Mouse (Mus musculus) forebrain, postnatal 0 days (tissue): ENCODE results near the gene Tmem198. TPM values are rescaled to one million over a fixed set of nuclear protein-coding genes. Genes with fewer than 3 reads are reported as not detected.

Experiments used
- ATAC-seq: fragments of 200-750 bp; cut with Nextera tagmentation; 2 replicates; pipeline ENCODE4 v1.8.0; 2017; ENCODE audit warnings: mild to moderate bottlenecking, moderate library complexity
- DNase-seq: peaks from one replicate; pipeline ENCODE4 v3.0.0-alpha.2; 2015
- H3K27ac ChIP-seq: fragments of 300-500 bp; sonication (generic); 2 replicates; pipeline ENCODE4 v1.5.1; 2014; ENCODE audit warnings: low read depth, mild to moderate bottlenecking, antibody characterized with exemption, low read length, moderate library complexity, mixed read lengths
- H3K27me3 ChIP-seq: fragments of 300-500 bp; sonication (generic); 2 replicates; pipeline ENCODE4 v1.6.1; 2014; ENCODE audit warnings: mild to moderate bottlenecking, low read length, mixed read lengths; ENCODE audit not compliant: insufficient read depth
- H3K36me3 ChIP-seq: fragments of 300-500 bp; sonication (generic); 2 replicates; pipeline ENCODE4 v1.6.1; 2014; ENCODE audit warnings: mild to moderate bottlenecking, moderate library complexity; ENCODE audit not compliant: insufficient read depth
- H3K4me1 ChIP-seq: fragments of 300-500 bp; sonication (generic); 2 replicates; pipeline ENCODE4 v1.6.1; 2014; ENCODE audit warnings: antibody characterized with exemption; ENCODE audit not compliant: insufficient read depth
- H3K4me2 ChIP-seq: fragments of 300-500 bp; sonication (generic); 2 replicates; pipeline ENCODE4 v1.6.1; 2014; ENCODE audit warnings: low read depth, mild to moderate bottlenecking, moderate library complexity
- H3K4me3 ChIP-seq: fragments of 300-500 bp; sonication (generic); 2 replicates; pipeline ENCODE4 v1.5.1; 2014; ENCODE audit warnings: low read depth, low read length, mixed read lengths
- H3K9ac ChIP-seq: fragments of 300-500 bp; sonication (generic); 2 replicates; pipeline ENCODE4 v1.6.1; 2014; ENCODE audit warnings: mild to moderate bottlenecking
- H3K9me3 ChIP-seq: fragments of 300-500 bp; sonication (generic); 2 replicates; pipeline ENCODE4 v1.6.1; 2016; ENCODE audit warnings: low read length
- CTCF ChIP-seq: sonication (generic); IDR thresholded peaks from 2 replicates; pipeline ENCODE4 v1.5.1; 2016; ENCODE audit warnings: antibody characterized with exemption, control low read depth, low read depth
- WGBS: fragments of 180-500 bp; shearing (Covaris S2); extraction: QIAGEN DNeasy Blood & Tissue Kit; methylation state at CpG from one replicate; pipeline ENCODE4 v1.1.7; 2014; 5-methylcytosine and 5-hydroxymethylcytosine counted together
- polyA plus RNA-seq: library from polyadenylated mRNA; unstranded; fragments of >200 nt; fragmentation: Nextera tagmentation; extraction: Ambion mirVana; gene quantifications from 2 replicates; pipeline ENCODE4 v1.2.1, GENCODE M21; 2015
- total RNA-seq: library from RNA; depleted of rRNA; stranded (reverse); fragments of >200 nt; gene quantifications from 2 replicates; pipeline ENCODE4 v1.2.3, GENCODE M21; 2014

Tmem198 gene
- total and polyA plus RNA-seq, 2 experiments from 2014 or later: 54.8 to 61.2 TPM

DNA sequence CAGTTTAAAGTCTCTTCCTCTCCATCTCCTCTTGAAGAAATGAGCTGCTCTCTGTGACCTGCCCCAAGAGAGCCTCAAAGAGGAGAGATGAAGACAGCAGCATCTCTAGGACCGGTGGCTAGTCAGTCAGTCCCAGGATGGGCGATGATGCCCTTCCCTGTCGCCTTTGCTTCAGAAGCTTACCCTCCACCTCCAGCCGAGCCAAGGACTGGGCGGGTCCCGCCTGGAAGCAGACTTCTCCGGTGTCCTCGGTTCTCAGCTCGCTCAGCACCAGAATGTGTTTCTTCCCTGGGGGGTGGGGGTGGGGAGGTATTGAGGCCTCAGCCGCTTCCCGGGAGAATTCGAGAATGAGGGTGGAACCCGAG lies 7.7 kb downstream of the Tmem198 start:
- H3K9ac ChIP-seq: peak overlapping the region; percentile 31; the same call in 1 of the 2 replicates
- H3K9me3 ChIP-seq: no peaks in the 10 kb centered on the region
- H3K4me1 ChIP-seq: 0 out of 2 replicates have a peak, but pooled peaks cover 5% of the 10 kb centered on the region
- peak; percentile 8 for ATAC-seq
- peak overlapping the region; percentile 91 for H3K4me2 ChIP-seq
- WGBS: 5% methylated on average over 13 of the region's 13 CpGs
- no peak for DNase-seq
- H3K27me3 ChIP-seq: peaks cover 18% of the 10 kb centered on the region
- H3K36me3 ChIP-seq: peaks cover 47% of the 10 kb centered on the region
- no peak for TF ChIP-seq CTCF
- H3K27ac ChIP-seq: no peak overlapping the region
- H3K4me3 ChIP-seq: peak overlapping the region; percentile 44

DNA sequence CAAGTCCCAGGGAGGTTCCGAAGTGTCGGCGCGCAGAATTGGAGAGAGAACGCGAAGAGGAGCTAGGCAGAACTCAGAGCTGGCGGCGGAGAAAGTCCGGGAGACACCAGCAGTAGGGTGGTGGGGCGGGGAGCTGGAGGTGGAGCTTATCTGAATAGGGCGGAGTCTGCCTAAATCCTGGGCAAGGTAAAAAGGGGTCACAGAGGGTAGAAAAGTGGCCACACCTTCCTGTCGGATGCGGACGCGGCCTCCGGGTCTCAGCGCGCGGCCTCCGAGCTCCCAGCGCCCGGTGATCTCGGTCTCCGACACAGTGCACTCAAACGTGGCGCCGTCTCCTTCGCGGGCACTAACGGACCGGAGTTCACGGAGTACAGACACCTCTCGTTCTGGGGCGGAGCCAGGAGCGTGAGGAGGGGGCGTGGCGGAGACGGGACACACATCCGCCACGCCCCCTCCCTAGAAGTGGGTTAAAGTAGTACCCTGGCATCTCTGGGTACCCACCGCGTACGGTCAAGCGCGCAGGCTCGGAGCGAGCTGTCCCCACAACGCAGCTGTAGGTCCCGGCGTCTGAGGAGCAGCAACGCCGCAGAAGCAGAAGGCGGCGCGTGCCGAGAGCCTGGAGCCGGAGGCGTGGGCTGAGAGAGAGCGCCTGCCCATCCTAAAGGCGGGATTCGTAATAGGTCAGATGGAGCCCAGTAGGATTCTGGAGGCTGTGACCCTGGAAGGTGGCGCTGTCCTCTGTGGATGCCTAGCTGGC lies 8.3 kb downstream of the Tmem198 start:
- peak; percentile 68 for ATAC-seq
- WGBS: 4% methylated on average over 62 of the region's 62 CpGs
- H3K9ac ChIP-seq: peak overlapping the region; percentile 31; the same call in 1 of the 2 replicates
- no peaks in the 10 kb centered on the region for H3K9me3 ChIP-seq
- no peak overlapping the region for H3K27ac ChIP-seq
- H3K27me3 ChIP-seq: peaks cover 18% of the 10 kb centered on the region
- peak; percentile 37 for TF ChIP-seq CTCF
- H3K4me1 ChIP-seq: 0 out of 2 replicates have a peak, but pooled peaks cover 5% of the 10 kb centered on the region
- DNase-seq: peak; percentile 61
- H3K36me3 ChIP-seq: peaks cover 42% of the 10 kb centered on the region
- H3K4me3 ChIP-seq: peak overlapping the region; percentile 44
- H3K4me2 ChIP-seq: peak overlapping the region; percentile 91

- no peak overlapping the region for H3K4me2 ChIP-seq
Observed at GRCm38 (mm10) chr1:75490785-75491551, 11.6 kb downstream of the Tmem198 start.

DNA sequence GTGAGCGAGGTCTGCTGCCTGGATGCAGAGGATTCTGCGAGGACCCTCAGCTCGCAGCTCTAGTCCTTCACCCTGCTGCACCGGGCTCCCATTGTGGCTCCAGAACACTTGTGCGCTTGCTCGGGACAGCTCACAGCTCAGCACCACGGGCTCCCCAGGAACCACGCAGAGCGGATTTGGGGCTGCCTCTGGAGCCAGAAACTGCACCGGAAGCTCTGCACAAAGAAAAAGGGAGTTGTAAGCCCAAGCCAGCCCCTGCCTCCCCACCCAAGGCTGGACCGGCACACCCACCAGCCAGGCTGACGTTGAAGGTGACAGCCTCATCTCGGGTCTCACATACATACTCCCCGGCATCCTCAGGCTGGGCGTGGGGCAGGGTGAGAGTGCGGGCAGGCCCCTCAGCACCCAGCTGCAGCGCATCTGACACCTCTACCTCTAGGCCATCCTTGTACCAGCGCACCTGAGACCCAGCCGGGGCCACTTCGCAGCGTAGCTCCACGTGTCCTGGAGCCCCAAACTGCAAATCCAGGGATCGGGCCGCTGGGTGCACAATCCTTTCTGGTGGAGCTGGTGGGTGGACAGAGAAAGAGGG lies 13.3 kb downstream of the Tmem198 start:
- ATAC-seq (no peak), DNase-seq (no peak)
- H3K4me3 ChIP-seq: no peak overlapping the region
- TF ChIP-seq CTCF: no peak
- no peaks in the 10 kb centered on the region for H3K9me3 ChIP-seq
- H3K27me3 ChIP-seq: 0 out of 2 replicates have a peak, but pooled peaks cover 9% of the 10 kb centered on the region
- 0 out of 2 replicates have a peak, but pooled peaks cover 3% of the 10 kb centered on the region for H3K4me1 ChIP-seq
- no peak overlapping the region for H3K4me2 ChIP-seq
- 41% methylated on average over 24 of the region's 24 CpGs for WGBS
- H3K9ac ChIP-seq: no peak overlapping the region
- H3K36me3 ChIP-seq: peaks cover 10% of the 10 kb centered on the region; the same call in 1 of the 2 replicates
- no peak overlapping the region for H3K27ac ChIP-seq

More at GRCm38 (mm10) chr1:75490785-75491551, 11.6 kb downstream of the Tmem198 start:
- Histone ChIP-seq H3K4me1 (0 out of 2 replicates have a peak, but pooled peaks cover 5% of the 10 kb centered on the region), H3K9me3 (no peaks in the 10 kb centered on the region), H3K27ac (no peak overlapping the region), H3K27me3 (peaks cover 16% of the 10 kb centered on the region), H3K36me3 (peaks cover 10% of the 10 kb centered on the region; the same call in 1 of the 2 replicates), H3K9ac (no peak overlapping the region), H3K4me3 (no peak overlapping the region)
- 87% methylated on average over 34 of the region's 34 CpGs for WGBS
- DNase-seq (no peak), ATAC-seq (no peak)
- no peak for TF ChIP-seq CTCF

- peak; percentile 86 for TF ChIP-seq CTCF
- no peaks in the 10 kb centered on the region for H3K9me3 ChIP-seq
- no peaks in the 10 kb centered on the region for H3K4me1 ChIP-seq
- H3K27ac ChIP-seq: no peak overlapping the region
- H3K9ac ChIP-seq: no peak overlapping the region
- WGBS: 46% methylated on average over 12 of the region's 12 CpGs
- peaks cover 27% of the 10 kb centered on the region; the same call in 1 of the 2 replicates for H3K36me3 ChIP-seq
- ATAC-seq (peak; percentile 70), DNase-seq (peak; percentile 64)
- no peak overlapping the region for H3K4me2 ChIP-seq
- no peaks in the 10 kb centered on the region for H3K27me3 ChIP-seq
- no peak overlapping the region for H3K4me3 ChIP-seq
Observed at GRCm38 (mm10) chr1:75494878-75495548, 15.7 kb downstream of the Tmem198 start.

DNA sequence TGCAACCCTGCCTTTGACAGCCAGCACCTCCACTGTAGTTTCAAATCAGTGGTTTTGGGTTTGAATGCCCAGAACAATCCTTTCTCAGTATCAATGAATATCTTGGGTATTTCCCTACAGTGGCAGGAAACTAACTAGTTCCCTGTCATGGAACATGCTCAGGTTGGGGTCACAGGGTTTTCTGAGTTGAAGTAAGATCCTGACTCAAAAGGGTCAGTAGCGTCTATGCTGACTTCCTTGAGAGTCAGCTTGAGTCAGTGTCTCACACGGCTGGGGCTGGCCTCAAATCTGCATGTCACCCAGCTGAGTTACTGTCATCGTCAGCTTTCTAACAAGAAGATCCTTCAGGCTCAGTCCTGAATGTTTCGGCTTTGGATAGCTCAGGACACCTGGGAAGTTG lies 19.6 kb downstream of the Tmem198 start:
- TF ChIP-seq CTCF: no peak
- WGBS: 91% methylated on average over 4 of the region's 4 CpGs
- no peak overlapping the region for H3K27ac ChIP-seq
- no peak overlapping the region for H3K4me3 ChIP-seq
- H3K27me3 ChIP-seq: no peaks in the 10 kb centered on the region
- ATAC-seq: no peak
- DNase-seq: no peak
- no peaks in the 10 kb centered on the region for H3K9me3 ChIP-seq
- H3K36me3 ChIP-seq: peaks cover 35% of the 10 kb centered on the region
- no peaks in the 10 kb centered on the region for H3K4me1 ChIP-seq
- no peak overlapping the region for H3K4me2 ChIP-seq
- H3K9ac ChIP-seq: no peak overlapping the region
